Comparison of ENCODE assay signal across 19 mouse cellular contexts in genomic region chr8:72565970-72566369, GRCm38 (mm10). TPM values are rescaled to one million over a fixed set of nuclear protein-coding genes. Genes with fewer than 3 reads are reported as not detected.
"Had no signal": no experiment of that assay in that cellular context is flagged by ENCODE, and none has a peak within 500 bp of the region (broad histone marks: within the 10 kb centered on the region; RNA-seq: fewer than 3 reads in every experiment).

No protein-coding gene starts in this region.

- H3K27me3 ChIP-seq: midbrain, embryonic 12.5 days; neural tube, embryonic 12.5 days had no signal

- H3K9me3 ChIP-seq: midbrain, embryonic 10.5 days; midbrain, embryonic 12.5 days; neural tube, embryonic 12.5 days had no signal

- H3K4me2 ChIP-seq: lung, embryonic 14.5 days; midbrain, embryonic 12.5 days; neural tube, embryonic 12.5 days had no signal

- H3K4me3 ChIP-seq: midbrain, embryonic 10.5 days; midbrain, embryonic 12.5 days; neural tube, embryonic 12.5 days had no signal

- ATAC-seq: midbrain, embryonic 16.5 days had no signal

- H3K27ac ChIP-seq: liver, embryonic 14.5 days; midbrain, embryonic 10.5 days; midbrain, embryonic 12.5 days; neural tube, embryonic 12.5 days had no signal

- DNase-seq: lung, adult 18-20 months; lung, embryonic 14.5 days; lung, postnatal 10 days; lung, postnatal 4 days; midbrain, embryonic 14.5 days; retina, postnatal 1 day; right cerebral cortex, adult 18-20 months; right cerebral cortex, postnatal 25 days; right cerebral cortex, postnatal 4 days; spleen, adult 18-20 months; thymus, adult 18-20 months; thymus, postnatal 14 days; thymus, postnatal 36 days had no signal

- H3K9ac ChIP-seq: liver, embryonic 14.5 days; lung, embryonic 14.5 days; midbrain, embryonic 12.5 days; neural tube, embryonic 12.5 days had no signal

RNA-seq across cellular contexts. Expression of gene Tmem38a, which starts 5.9 kb away (rescaled TPM):
- total RNA-seq: megakaryocyte-erythroid progenitor cell, adult 5-6 weeks had no signal
